Mouse (Mus musculus) kidney, adult 2 months (tissue): ENCODE measurements around the gene Cit.

Source experiments
- CTCF ChIP-seq: fragments of 200-500 bp; conservative IDR thresholded peaks from 2 replicates; pipeline ENCODE4 v1.5.1; 2011; ENCODE audit warnings: low read depth, mild to moderate bottlenecking, control low read depth, low read length, moderate library complexity, mixed read lengths; ENCODE audit not compliant: insufficient read depth, insufficient read length
- POLR2A ChIP-seq: fragments of 200-500 bp; IDR thresholded peaks from one replicate; pipeline ENCODE4 v1.6.1; 2011; ENCODE audit warnings: low read depth, low read length, control low read depth

- TF ChIP-seq CTCF (peak; percentile 45), POLR2A (no peak)
Measured at GRCm38 (mm10) chr5:115835291-115835690, 9.8 kb upstream of the Cit start.
